Mouse (Mus musculus): ENCODE results near the gene Cul1. TPM values are rescaled to one million over a fixed set of nuclear protein-coding genes. Genes with fewer than 3 reads are reported as not detected.

Gene Cul1
- total RNA-seq, 1 experiment from 2014 or later = 143 TPM

- no peak for ATAC-seq (replicated peaks; ENCODE audit: low read depth, poor library complexity, severe bottlenecking)
Observed at GRCm38 (mm10) chr6:47467058-47467457, 13.9 kb downstream of the Cul1 start.

GRCm38 (mm10) chr6:47469760-47470159 lies 16.6 kb downstream of the Cul1 start:
- no peak for ATAC-seq (replicated peaks; ENCODE audit: low read depth, poor library complexity, severe bottlenecking)

GRCm38 (mm10) chr6:47472444-47472843 lies 19.2 kb downstream of the Cul1 start:
- ATAC-seq (replicated peaks; ENCODE audit: low read depth, poor library complexity, severe bottlenecking) = no peak

GRCm38 (mm10) chr6:47482027-47482426 lies 28.8 kb downstream of the Cul1 start:
- no peak for ATAC-seq (replicated peaks; ENCODE audit: low read depth, poor library complexity, severe bottlenecking)

GRCm38 (mm10) chr6:47494562-47494961 lies 41.4 kb downstream of the Cul1 start:
- no peak for ATAC-seq (replicated peaks; ENCODE audit: low read depth, poor library complexity, severe bottlenecking)

DNA sequence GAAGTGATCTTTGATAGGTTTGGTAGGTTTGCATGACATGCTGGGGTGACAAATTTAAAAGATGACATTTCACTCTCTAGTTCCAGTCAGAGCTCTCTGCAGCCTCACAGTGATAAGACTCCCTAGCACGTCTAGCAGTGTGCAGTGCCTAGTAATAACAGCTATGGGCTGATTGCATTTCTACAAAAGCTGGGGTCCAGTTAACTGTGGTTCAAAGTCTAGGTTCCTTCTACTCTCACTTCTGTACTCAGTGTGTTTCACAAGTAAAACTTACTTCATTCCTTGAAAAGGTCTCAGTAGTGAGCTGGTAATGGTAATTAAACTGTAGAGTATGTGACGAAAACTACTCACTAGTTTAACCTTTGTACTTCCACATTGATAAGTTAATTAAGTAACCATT lies 66.8 kb downstream of the Cul1 start:
- no peak for ATAC-seq (replicated peaks; ENCODE audit: low read depth, poor library complexity, severe bottlenecking)

- no peak for ATAC-seq (replicated peaks; ENCODE audit: low read depth, poor library complexity, severe bottlenecking)
Observed at GRCm38 (mm10) chr6:47522431-47522830, 69.2 kb downstream of the Cul1 start.

DNA sequence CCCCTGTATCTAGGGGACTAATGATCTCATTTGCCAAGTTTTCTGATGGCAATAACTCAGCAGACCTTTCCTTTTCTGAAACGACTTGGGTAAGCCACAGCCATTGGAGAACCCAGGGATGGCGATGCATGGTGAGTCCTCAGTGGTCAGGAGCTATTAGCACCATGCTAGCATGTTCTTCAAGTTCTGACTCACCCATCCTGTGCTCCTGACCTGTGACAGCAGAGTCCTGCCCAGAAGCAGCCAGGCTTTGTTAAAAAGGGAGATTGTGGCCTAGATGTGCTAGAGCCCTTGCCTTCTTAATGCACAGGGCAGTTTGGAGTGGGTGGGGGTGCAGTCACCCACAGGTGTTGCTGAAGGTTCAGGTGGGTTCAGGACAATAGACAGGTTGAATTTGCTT lies 71.8 kb downstream of the Cul1 start:
- no peak for ATAC-seq (replicated peaks; ENCODE audit: low read depth, poor library complexity, severe bottlenecking)

GRCm38 (mm10) chr6:47526446-47526845 lies 73.2 kb downstream of the Cul1 start:
- ATAC-seq (replicated peaks; ENCODE audit: low read depth, poor library complexity, severe bottlenecking) = no peak

GRCm38 (mm10) chr6:47527129-47527528 lies 73.9 kb downstream of the Cul1 start:
- no peak for ATAC-seq (replicated peaks; ENCODE audit: low read depth, poor library complexity, severe bottlenecking)

GRCm38 (mm10) chr6:47527655-47528054 lies 74.5 kb downstream of the Cul1 start:
- no peak for ATAC-seq (replicated peaks; ENCODE audit: low read depth, poor library complexity, severe bottlenecking)

GRCm38 (mm10) chr6:47532547-47532946 lies 79.3 kb downstream of the Cul1 start:
- ATAC-seq (replicated peaks; ENCODE audit: low read depth, poor library complexity, severe bottlenecking) = no peak

DNA sequence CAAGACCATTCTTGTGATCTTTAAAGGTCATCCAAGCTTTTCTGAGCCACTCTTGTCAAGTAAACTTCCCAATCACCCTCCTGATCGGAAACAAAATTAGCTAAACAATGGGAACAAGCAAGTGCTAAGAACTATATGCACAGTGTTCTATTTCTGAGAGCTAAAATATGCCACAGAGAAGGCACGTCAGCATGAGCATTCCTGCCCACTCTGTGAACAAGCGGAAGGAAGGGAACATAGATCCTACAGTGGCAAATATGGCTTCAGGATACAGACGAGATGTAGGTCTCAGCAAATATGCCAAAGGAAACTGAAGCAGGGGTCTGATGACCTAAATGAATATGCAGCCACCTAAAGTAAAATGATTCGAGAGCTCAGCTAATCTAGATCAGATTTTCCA lies 82.1 kb downstream of the Cul1 start:
- no peak for ATAC-seq (replicated peaks; ENCODE audit: low read depth, poor library complexity, severe bottlenecking)

DNA sequence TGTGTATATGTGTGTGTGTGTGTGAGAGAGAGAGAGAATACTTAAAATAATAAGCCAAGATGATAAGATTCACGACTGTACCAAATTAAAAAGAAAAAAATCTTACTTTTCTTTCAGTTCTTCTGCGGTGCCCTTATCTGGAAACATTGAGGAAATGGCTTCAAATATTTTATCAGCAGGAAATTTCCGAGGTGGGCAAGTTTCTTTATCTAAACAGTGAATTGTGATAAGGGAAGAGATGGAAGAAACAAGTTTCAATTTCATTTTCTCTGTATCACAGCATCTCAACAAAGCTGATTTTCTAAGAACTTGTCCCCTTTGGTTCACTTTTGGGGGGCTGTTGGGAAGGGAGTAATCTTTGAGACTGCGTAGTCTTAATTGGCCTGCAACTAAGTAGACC lies 99.1 kb downstream of the Cul1 start:
- ATAC-seq (replicated peaks; ENCODE audit: low read depth, poor library complexity, severe bottlenecking) = no peak

DNA sequence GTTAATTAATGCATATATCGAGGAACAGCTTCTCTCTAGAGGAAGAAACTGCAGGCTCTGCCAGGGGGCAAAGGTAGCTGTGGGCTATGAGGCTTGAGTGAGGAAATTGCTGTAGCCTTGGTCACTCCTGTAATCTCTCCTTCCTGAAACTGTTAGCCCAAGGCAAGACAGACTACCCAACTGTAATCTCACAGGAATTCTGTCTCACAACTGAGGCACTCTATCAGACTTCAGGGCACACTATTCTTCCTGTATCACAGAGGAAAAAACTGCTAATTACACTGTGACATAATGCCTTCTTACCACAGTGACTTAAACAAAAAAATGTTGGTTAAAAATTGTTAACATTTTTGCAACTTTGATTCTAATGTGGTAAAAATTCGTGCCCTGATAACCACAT lies 106.1 kb downstream of the Cul1 start:
- ATAC-seq (replicated peaks; ENCODE audit: low read depth, poor library complexity, severe bottlenecking) = no peak

GRCm38 (mm10) chr6:47560407-47560806 lies 107.2 kb downstream of the Cul1 start:
- no peak for ATAC-seq (replicated peaks; ENCODE audit: low read depth, poor library complexity, severe bottlenecking)

GRCm38 (mm10) chr6:47560846-47561245 lies 107.6 kb downstream of the Cul1 start:
- ATAC-seq (replicated peaks; ENCODE audit: low read depth, poor library complexity, severe bottlenecking) = no peak

GRCm38 (mm10) chr6:47561426-47561825 lies 108.2 kb downstream of the Cul1 start:
- no peak for ATAC-seq (replicated peaks; ENCODE audit: low read depth, poor library complexity, severe bottlenecking)

- peak; percentile 80 for ATAC-seq (replicated peaks; ENCODE audit: low read depth, poor library complexity, severe bottlenecking)
Observed at GRCm38 (mm10) chr6:47565326-47566035, 112.3 kb downstream of the Cul1 start.

DNA sequence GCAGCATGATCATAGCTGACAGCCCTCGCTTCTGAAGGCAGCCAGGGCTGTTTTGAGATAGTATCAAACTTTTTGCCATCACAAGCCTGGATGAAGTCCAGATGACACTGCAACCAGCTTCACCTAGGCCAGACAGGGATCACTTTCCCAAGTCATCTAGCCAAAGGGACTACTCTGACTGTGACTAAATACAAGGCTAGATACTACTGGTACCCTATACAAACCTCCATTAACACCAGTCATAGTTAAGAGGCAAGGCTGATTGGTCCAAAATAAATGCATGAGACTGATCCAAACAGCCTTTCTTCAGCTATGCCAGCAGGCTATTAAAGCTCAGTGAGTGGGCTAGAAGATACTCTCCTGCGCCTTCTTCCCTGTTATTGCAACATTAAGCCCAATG lies 119.7 kb downstream of the Cul1 start:
- no peak for ATAC-seq (replicated peaks; ENCODE audit: low read depth, poor library complexity, severe bottlenecking)

All from common myeloid progenitor, adult 5-6 weeks (primary cell).